Mouse (Mus musculus): Measurements from ENCODE around the gene Cd8b1.

- no peak for TF ChIP-seq CTCF (IDR thresholded peaks at IDR 0.05; ENCODE audit: borderline replicate concordance, insufficient read depth, low read depth, low read length)
- no peak for TF ChIP-seq POLR2A (IDR thresholded peaks at IDR 0.05; ENCODE audit: borderline replicate concordance, insufficient read depth, low read length)
Observed at GRCm38 (mm10) chr6:71341179-71341578, 18.6 kb downstream of the Cd8b1 start.

Measured in cerebellum, adult 2 months (tissue).